Mouse (Mus musculus) T-helper 2 cell (primary cell): ENCODE results near the gene Pitpnm2.

ENCODE experiments used
- in situ Hi-C: fragments of 300-600 bp; cut with MboI, MseI; formaldehyde crosslinking; loops from one replicate; pipeline ENCODE4 v1.15.1; 2025; ENCODE audit warnings: high pct_unique_total_duplicates

The Pitpnm2 gene

GRCm38 (mm10) chr5:124247986-124248626 lies 1.5 kb downstream of the Pitpnm2 start:
- in situ Hi-C loops, result no loop called here

DNA sequence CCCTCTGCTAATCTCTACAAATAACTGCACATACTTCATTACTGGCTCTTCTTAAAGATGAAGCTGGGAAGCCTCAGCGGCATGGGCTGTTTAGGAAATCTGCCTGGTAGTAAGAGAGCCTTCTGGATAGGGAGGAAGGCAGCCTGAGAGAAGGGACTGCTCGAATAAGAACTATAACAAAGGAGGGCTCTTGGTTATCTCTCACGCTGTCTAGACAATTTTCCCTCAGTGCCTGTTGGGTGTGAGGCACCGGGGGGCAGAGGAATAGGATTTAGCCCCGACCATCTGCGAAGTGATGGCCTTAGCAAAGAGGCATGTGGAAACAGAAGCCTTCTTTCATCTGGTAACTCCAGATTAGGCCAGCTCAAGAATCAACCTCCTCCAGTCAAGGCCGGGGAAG lies 2.3 kb downstream of the Pitpnm2 start:
- in situ Hi-C loops, result no loop called here

DNA sequence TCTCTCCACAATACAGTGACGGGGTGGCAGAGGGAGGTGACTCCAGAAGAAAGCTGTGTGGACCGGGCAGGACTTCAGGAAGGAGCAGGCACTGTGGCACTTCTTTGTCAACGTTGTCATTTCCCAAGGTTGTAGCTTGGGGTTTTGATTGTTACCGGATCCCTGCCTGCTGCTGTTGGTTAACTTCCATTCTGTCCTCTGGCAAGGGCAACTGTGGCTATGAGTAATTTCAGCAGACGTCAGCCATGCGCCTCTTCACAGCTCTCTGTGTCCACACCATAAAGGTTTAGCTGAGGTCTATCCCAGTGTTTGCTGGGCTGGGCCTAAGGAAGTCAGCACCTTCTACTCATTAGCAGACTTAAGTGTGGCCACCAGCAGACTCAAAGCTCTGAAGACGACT lies 4.7 kb downstream of the Pitpnm2 start:
- in situ Hi-C loops, result no loop called here

DNA sequence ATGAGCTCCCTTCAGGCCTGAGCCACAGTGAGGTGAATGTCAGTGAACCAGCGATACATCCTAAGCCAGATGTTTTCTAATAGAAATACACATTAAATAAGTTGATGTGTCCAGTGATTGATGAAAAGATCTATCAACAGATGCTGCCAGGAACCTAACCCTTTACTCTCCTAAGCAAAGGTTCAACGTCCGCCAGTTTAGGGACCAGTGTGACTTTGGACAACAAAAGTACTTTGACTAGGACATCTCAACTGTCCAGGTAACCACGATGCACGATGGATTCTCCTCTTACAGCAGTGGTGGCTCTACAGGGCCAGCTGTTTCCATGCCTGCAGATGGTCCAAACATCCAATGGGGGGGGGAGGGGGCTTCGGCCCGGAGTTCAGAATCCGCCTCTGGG lies 5.1 kb downstream of the Pitpnm2 start:
- in situ Hi-C loops, result no loop called here

DNA sequence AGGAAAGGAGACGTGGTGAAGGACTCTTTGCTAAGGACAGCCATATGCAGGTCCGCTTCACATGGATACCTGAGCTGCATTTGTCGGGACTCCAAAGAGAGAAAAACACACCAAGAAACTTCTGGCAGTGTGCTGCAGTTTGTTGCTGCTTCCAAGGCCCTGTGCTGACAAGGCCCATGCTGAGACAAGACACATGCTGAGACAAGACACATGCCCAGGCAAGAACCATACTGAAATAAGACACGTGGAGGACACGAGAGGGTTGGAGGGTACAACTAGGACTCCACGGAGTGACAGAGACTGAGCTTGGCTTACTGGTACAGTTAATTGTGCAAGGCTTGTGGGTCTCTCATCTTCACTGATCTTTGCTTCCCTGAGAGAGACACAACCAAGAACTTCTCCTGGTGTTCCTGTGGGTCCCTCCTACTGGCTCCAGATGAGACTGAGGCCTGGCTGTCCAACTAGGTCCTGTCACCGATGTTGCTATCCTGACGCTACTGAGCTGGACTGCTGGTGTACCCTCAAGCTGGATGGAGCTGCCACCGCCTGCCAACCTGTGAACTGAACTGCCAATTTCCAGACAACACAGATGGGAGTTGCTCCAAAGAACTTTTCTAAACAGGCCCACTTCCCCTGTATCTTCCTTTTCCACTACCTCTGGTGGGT lies 6.2 kb downstream of the Pitpnm2 start:
- in situ Hi-C loops, result no loop called here

- in situ Hi-C loops, result no loop called here
Measured at GRCm38 (mm10) chr5:124241686-124242444, 7.7 kb downstream of the Pitpnm2 start.

- in situ Hi-C loops, result no loop called here
Measured at GRCm38 (mm10) chr5:124240841-124241685, 8.5 kb downstream of the Pitpnm2 start.

DNA sequence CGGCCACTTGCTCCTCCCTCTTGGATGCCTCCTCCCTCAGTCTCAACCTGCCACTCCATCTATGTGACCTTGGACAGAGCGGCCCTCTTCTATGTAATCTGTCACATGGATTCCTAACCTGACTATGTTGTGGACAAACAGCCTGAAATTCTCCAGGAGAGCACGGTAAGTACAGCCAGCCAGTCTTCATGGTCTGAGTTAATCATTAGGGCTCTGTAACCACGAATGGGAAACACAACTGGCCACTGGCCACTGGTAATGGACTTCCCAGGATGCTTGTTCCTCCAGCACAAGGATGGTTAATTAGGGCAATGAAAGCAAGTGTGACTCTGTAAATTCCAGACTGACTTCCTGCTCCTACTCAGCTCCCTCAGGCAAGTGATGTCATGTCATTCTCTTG lies 13.4 kb downstream of the Pitpnm2 start:
- in situ Hi-C loops, result no loop called here

- in situ Hi-C loops, result no loop called here
Measured at GRCm38 (mm10) chr5:124234778-124235177, 14.8 kb downstream of the Pitpnm2 start.

DNA sequence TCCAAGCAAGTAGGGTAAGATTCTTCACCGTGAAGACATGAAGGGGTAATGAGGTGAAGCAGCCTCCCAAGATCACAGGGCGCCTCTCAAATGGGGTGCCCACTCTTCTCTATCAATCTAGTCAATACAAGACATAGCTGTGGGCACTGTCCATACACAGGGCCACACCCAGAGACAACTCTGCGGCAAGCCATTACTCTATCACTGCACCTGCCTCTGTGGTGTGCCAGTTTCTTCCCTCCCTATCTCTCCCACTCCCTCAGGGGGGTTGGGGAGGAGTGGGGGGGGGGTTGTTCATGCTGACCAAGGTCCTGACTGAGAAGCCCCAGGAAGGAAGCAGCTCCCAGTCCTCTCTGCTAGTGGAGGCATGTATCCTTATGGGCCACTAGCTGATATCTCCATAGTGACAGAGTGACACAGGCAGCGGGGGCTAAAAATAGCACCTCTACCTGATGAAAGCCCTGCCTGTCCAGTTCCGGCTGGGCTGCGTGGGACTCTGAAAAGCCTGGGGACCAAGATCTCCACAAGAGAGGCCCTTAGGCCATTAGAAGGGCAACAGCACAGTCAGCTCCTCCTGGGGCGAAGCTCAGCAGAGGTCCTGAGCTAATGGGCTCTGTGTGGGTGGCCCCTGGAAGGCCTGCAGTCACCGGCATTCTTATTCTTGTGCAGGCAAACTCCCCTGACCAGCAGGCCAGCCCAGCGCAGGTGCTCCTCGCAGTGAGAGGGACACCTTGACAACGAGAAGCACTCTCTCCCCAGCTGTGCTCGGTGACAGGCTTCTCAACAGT lies 15.5 kb downstream of the Pitpnm2 start:
- in situ Hi-C loops, result no loop called here

DNA sequence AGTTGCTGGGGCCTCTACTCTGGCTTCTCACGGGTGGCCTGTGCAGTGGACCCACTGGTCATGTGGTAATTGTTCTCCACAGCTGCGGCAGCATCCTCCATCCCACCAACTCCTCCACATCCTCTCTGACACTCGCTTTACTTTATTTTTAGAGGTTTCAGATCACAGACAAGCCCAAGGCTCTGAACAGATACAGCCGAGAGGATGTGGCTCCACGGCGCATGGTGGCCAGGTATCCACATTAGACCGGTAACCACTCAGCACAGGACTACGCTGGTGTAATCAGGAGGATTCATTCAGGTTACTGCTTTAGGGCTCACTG lies 16.5 kb downstream of the Pitpnm2 start:
- in situ Hi-C loops, result no loop called here

GRCm38 (mm10) chr5:124232360-124233143 lies 17.0 kb downstream of the Pitpnm2 start:
- in situ Hi-C loops, result no loop called here

DNA sequence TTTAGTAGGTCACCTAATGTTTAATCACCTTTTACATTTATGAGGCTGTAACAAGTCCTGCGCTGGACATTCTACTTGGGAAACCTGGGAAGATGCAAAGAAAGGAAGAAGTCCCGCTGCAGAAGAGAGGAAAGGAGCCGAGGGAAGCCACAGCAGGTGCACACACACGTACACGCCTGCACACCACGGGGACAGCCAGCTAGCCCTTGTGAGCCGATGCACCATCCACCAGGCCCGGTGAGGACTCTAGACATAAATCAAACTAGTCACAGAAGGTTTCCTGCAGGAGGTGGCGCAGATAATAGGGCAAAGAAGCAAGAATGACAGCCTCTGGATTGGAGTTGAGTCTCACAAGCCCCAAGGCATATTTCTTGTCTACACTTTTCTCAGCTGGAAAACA lies 19.1 kb downstream of the Pitpnm2 start:
- in situ Hi-C loops, result no loop called here

DNA sequence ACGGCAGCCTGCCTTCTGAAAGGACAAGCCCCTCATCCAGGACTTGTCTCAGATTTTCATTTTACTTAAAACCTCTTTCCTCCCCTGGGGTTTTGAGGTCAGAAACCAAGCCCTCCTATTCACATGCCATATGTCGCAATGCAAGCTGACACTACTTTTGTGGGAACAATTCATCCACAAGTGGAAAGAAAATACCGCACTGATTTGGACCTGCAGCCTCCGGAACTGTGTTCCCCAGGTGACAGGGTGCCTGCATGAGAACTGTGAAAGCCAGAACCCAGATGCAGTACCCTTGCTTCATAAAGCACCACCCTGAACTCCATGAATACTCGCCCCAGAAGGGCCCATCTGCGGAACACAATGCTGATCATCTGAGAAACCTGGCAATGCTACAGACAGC lies 22.4 kb downstream of the Pitpnm2 start:
- in situ Hi-C loops, result no loop called here

DNA sequence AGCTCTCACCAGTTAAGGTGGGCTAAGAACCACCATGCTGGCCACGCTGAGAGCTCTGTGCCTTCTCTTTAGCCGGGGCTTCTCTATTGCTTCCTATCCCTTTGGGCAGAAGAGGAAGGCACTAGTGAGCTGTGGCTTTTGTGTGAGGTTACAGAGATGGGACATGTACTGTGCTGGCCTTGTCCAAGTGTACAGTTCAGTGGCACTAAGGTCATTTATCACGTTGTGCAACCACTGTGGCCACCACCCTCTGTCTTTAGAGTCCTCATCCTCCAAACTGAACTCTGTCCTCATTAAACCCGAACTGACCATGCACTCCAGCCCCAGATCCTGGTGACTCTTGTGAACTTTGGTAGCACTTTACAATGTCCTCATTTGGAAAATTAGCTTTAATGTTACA lies 23.1 kb downstream of the Pitpnm2 start:
- in situ Hi-C loops, result no loop called here

GRCm38 (mm10) chr5:124225891-124226290 lies 23.7 kb downstream of the Pitpnm2 start:
- in situ Hi-C loops, result no loop called here

DNA sequence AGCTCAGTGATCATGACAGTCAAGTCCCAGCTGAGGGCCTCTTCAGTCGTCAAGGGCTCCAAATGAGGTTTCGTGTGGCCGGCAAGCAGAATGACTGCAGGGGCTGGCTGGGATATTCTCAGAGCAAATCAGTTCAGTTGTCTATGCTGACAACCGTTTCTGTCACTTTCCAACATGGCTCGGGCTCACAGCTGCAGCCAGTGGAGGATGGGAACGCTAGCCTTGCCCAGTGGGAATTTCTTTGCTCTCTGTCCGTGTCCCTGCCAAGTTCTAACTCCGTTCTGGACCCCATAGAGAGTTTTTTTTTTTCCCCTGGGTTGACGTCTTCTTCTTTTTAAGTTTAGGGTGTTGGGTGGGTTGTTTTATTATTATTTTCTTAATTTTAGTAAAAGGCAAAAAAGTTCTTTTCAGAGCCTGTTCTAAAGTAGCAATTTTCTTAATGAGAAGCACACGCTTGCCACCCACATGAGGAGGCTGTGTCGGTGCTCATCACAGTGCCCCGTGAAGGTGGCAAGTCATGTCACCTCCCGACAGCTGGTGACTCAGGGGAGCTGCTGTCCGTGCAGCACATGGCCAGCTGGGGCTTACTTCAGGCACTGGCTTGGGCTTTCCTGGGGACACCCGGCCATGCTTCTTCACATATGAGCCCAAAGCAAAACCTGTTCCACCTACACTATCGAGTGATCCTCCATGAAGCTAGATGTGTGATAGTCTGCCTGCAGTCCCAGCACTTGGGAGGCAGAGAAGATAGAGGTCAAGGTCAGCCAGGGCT lies 25.1 kb downstream of the Pitpnm2 start:
- in situ Hi-C loops, result no loop called here

DNA sequence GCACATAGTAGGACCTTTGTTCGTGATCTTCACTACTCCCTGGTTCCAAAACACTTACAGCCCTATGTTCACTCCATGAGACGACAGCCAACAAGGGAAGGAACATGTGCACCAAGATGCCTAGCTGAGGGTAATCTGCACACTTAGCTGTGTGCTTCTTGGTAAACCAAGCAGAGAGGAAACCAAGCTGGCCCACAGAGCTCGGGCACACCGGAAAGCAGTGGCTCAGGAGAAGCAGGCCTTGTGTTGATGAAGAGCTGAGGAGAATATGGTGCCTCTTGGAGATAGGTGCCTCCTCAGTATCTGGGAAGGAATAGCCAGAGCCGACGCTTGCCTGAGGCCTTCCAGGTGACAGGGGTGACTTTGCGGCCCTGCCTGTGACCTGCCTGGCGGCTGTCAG lies 26.0 kb downstream of the Pitpnm2 start:
- in situ Hi-C loops, result no loop called here

GRCm38 (mm10) chr5:124222696-124223095 lies 26.9 kb downstream of the Pitpnm2 start:
- in situ Hi-C loops, result no loop called here

GRCm38 (mm10) chr5:124221736-124222040 lies 27.9 kb downstream of the Pitpnm2 start:
- in situ Hi-C loops, result no loop called here
